Mouse (Mus musculus): ENCODE data around the gene C530008M17Rik. TPM values are rescaled to one million over a fixed set of nuclear protein-coding genes. Genes with fewer than 3 reads are reported as not detected.
A peak's percentile ranks its signal among the peaks of the same experiment; 100 is the strongest.

C530008M17Rik gene
- polyA plus RNA-seq, 1 experiment from 2014 or later: 21.6 TPM

DNA sequence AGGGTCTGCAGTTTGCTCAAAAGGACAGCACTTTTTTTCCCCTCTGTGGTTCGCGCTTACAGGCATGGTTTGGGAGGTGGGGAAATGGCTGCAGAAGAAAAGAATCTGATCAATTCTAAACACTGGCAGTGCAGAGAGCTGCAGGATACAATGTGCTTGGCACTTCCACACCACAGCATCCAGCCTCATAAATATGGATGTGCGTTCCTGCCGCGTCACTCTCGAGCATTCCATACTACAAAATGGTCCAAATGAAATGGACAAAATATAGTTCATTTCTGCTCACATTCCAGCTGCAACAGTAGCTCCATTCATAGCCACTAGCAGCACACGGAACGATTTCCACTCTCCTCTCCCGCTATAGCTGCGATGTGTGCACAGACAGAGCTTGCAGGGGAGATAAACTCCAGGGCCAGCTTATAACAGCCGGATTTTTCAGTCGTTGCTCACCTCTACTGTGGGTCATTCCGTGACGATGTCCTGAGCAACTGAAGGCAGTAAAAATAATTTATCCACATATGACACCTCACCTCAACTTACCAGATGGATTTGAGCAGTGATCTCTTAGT, 188.4 kb downstream of the C530008M17Rik start:
- no peaks in the 10 kb centered on the region for H3K27me3 ChIP-seq (ENCODE audit: control insufficient read depth, insufficient read depth, low read length)
- H3K4me3 ChIP-seq (ENCODE audit: low read depth, low read length): no peak overlapping the region
- no peaks in the 10 kb centered on the region for H3K36me3 ChIP-seq (ENCODE audit: control insufficient read depth, insufficient read depth, low read length)
- no peaks in the 10 kb centered on the region for H3K9me3 ChIP-seq (ENCODE audit: control insufficient read depth, low read depth, low read length)
- H3K9ac ChIP-seq (replicated peaks; ENCODE audit: low read depth, low read length): no peak overlapping the region
- WGBS: 61% methylated on average over 14 of the region's 14 CpGs
- ATAC-seq (ENCODE audit: insufficient number of reproducible peaks, insufficient read depth, low FRiP score, low read depth): no peak
- no peak overlapping the region for H3K4me2 ChIP-seq (replicated peaks; ENCODE audit: low read depth, low read length)
- 0 out of 2 replicates have a peak, but pooled peaks cover 5% of the 10 kb centered on the region for H3K4me1 ChIP-seq (ENCODE audit: control insufficient read depth, insufficient read depth, low read length)
- no peak overlapping the region for H3K27ac ChIP-seq (ENCODE audit: low read length)

DNA sequence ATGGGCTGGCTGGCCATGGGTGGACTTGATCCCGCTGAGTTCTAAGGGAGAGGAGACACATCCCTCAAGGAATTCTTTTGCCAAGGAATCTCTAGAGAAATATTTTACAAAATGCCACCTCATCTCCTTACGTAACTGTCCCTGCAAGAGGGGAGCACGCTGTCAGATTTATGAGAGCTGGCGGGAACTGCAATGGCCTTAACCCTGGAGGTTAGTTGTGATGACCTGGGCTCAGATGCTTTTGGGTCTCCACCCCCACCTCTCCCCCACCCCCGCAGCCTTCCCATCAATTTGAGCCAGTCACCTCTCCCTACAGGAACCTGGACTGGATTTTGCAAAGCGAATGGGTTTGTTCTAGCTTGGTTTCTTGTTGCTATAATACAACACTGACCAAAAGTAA, 190.8 kb downstream of the C530008M17Rik start:
- 87% methylated on average over 6 of the region's 6 CpGs for WGBS
- Histone ChIP-seq H3K4me3 (ENCODE audit: low read depth, low read length) (no peak overlapping the region), H3K4me2 (replicated peaks; ENCODE audit: low read depth, low read length) (no peak overlapping the region), H3K27me3 (ENCODE audit: control insufficient read depth, insufficient read depth, low read length) (no peaks in the 10 kb centered on the region), H3K27ac (ENCODE audit: low read length) (no peak overlapping the region), H3K4me1 (ENCODE audit: control insufficient read depth, insufficient read depth, low read length) (0 out of 2 replicates have a peak, but pooled peaks cover 5% of the 10 kb centered on the region), H3K9ac (replicated peaks; ENCODE audit: low read depth, low read length) (no peak overlapping the region), H3K36me3 (ENCODE audit: control insufficient read depth, insufficient read depth, low read length) (no peaks in the 10 kb centered on the region), H3K9me3 (ENCODE audit: control insufficient read depth, low read depth, low read length) (no peaks in the 10 kb centered on the region)
- ATAC-seq (ENCODE audit: insufficient number of reproducible peaks, insufficient read depth, low FRiP score, low read depth): no peak

DNA sequence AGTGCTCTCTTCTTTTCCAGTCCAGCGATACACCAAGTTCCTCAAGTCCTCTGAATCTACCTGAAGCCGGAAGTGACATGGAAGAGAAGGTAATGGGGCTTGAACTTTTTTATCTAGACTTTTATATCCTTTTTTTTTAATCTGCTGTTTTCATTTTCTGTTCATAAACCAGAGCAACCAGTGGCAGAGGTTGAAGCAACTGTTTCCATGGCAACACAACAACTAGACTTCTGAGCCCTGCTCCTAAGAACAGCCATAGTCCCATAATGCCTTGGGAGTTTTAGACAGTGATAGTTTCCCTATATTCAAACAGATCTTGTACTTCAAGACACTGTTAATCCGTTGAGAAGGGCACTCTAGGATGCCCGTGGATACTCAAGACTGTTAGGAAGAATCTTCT, 195.0 kb downstream of the C530008M17Rik start:
- H3K27me3 ChIP-seq (ENCODE audit: control insufficient read depth, insufficient read depth, low read length): 0 out of 2 replicates have a peak, but pooled peaks cover 5% of the 10 kb centered on the region
- no peaks in the 10 kb centered on the region for H3K4me1 ChIP-seq (ENCODE audit: control insufficient read depth, insufficient read depth, low read length)
- WGBS: 71% methylated on average over 4 of the region's 4 CpGs
- H3K36me3 ChIP-seq (ENCODE audit: control insufficient read depth, insufficient read depth, low read length): no peaks in the 10 kb centered on the region
- H3K9me3 ChIP-seq (ENCODE audit: control insufficient read depth, low read depth, low read length): no peaks in the 10 kb centered on the region
- H3K4me2 ChIP-seq (replicated peaks; ENCODE audit: low read depth, low read length): no peak overlapping the region
- H3K27ac ChIP-seq (ENCODE audit: low read length): no peak overlapping the region
- H3K9ac ChIP-seq (replicated peaks; ENCODE audit: low read depth, low read length): no peak overlapping the region
- no peak for ATAC-seq (ENCODE audit: insufficient number of reproducible peaks, insufficient read depth, low FRiP score, low read depth)
- no peak overlapping the region for H3K4me3 ChIP-seq (ENCODE audit: low read depth, low read length)

DNA sequence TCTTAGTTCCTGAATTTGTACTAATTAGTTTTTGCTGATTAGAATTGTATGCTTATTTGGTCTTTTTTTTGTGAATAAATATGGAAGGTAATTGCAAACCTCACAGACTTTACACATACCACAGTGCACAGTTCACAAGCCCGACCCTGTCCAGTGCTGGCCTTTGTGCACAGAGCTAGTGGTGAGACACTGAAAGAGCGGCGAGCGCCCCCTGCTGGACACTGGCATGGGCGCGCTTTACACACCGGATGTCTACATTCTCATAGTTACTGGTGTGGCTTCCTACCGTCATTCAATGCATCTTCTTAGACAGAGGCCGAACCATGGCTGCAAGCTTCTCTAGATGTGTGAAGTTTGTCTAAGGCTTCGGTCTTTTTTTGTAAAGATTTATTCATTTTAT, 197.2 kb downstream of the C530008M17Rik start:
- Histone ChIP-seq H3K36me3 (ENCODE audit: control insufficient read depth, insufficient read depth, low read length) (no peaks in the 10 kb centered on the region), H3K4me2 (replicated peaks; ENCODE audit: low read depth, low read length) (no peak overlapping the region), H3K27ac (ENCODE audit: low read length) (no peak overlapping the region), H3K9ac (replicated peaks; ENCODE audit: low read depth, low read length) (no peak overlapping the region), H3K4me1 (ENCODE audit: control insufficient read depth, insufficient read depth, low read length) (no peaks in the 10 kb centered on the region), H3K9me3 (ENCODE audit: control insufficient read depth, low read depth, low read length) (no peaks in the 10 kb centered on the region), H3K27me3 (ENCODE audit: control insufficient read depth, insufficient read depth, low read length) (peaks cover 11% of the 10 kb centered on the region; the same call in 1 of the 2 replicates), H3K4me3 (ENCODE audit: low read depth, low read length) (no peak overlapping the region)
- peak; percentile 75 for ATAC-seq (ENCODE audit: insufficient number of reproducible peaks, insufficient read depth, low FRiP score, low read depth)
- WGBS: 21% methylated on average over 10 of the region's 10 CpGs

DNA sequence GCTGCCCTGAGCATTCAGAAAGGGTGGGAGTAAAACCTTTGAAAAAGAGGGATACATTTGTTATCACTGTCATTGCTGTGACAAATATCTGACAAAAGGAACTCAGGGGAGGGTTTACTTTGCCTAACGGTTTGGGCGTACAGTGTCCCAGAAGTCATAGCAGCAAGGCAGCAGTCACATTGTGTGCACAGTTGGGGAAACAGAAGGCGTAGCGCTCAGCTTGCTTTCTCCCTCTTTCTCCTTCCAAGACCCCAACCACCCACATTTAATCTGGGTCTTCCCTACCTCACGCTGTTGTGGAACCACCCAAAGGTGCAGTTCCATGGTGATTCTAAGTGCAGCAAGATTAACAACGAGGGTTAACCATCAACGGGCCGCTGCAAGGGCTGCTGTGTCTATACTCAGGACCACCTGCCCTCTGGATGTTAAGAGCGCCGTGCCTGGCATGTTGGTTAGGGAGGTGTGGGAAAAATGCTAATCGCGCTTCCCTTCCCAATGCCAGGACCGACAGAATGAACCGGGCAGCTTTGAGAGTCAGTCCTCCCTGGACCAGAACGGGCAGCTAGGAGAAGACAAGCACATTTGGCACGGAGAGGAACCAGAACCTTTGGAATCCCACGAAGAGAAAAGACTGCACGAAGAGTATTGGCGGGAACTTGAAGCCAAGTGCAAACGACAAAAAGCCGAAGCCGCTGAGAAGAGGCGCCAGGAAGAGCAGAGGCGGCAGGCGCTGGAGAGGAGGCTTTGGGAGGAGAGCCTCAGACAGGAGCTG, 199.7 kb downstream of the C530008M17Rik start:
- ATAC-seq (ENCODE audit: insufficient number of reproducible peaks, insufficient read depth, low FRiP score, low read depth): no peak
- H3K4me2 ChIP-seq (replicated peaks; ENCODE audit: low read depth, low read length): peak overlapping the region; percentile 62
- H3K36me3 ChIP-seq (ENCODE audit: control insufficient read depth, insufficient read depth, low read length): no peaks in the 10 kb centered on the region
- 25% methylated on average over 25 of the region's 25 CpGs for WGBS
- no peak overlapping the region for H3K9ac ChIP-seq (replicated peaks; ENCODE audit: low read depth, low read length)
- peak overlapping the region; percentile 37; the same call in 1 of the 2 replicates for H3K4me3 ChIP-seq (ENCODE audit: low read depth, low read length)
- peaks cover 11% of the 10 kb centered on the region; the same call in 1 of the 2 replicates for H3K27me3 ChIP-seq (ENCODE audit: control insufficient read depth, insufficient read depth, low read length)
- H3K27ac ChIP-seq (ENCODE audit: low read length): no peak overlapping the region
- H3K9me3 ChIP-seq (ENCODE audit: control insufficient read depth, low read depth, low read length): no peaks in the 10 kb centered on the region
- no peaks in the 10 kb centered on the region for H3K4me1 ChIP-seq (ENCODE audit: control insufficient read depth, insufficient read depth, low read length)

DNA sequence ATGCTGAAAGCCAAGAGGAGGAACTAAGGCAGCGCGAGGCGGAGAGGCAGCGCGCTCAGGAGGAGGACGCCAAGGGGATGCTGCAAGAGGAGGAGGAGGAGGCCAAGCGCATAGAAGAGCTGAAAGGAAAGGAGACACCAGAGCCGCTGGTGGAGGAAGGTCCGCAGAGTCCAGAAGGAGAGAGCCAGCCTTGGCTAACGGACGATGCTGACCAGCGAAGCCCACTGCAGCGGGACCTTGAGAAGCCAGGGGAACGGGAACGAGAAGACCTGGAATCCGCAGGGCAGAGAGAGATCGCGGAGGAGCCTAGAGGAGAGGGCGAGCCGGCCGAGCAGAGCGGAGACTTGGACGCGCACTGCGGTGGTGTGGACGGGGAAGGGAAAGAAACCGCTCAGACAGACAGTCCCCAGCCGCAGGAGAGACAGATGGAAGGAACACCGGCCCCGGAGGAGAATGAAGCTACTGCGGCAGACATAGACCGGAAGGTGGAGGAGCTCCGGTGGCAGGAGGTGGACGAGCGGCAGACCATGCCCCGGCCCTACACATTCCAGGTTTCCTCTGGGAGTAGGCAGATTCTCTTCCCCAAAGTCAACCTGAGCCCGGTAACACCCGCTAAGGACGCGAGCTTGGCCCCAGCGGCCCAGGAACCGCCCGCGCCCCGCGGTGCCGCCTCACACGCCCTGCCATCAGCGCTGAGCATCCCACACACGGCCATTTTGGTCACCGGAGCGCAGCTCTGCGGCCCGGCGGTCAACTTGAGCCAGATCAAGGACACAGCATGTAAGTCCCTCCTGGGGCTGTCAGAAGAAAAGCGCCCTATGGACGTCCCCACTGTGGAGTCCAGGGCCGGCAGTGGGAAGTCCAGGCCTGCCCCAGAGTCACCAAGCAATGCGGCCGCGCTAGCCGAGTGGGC, 201.0 kb downstream of the C530008M17Rik start:
- H3K36me3 ChIP-seq (ENCODE audit: control insufficient read depth, insufficient read depth, low read length): no peaks in the 10 kb centered on the region
- no peaks in the 10 kb centered on the region for H3K4me1 ChIP-seq (ENCODE audit: control insufficient read depth, insufficient read depth, low read length)
- 25% methylated on average over 55 of the region's 62 CpGs for WGBS
- no peak for ATAC-seq (ENCODE audit: insufficient number of reproducible peaks, insufficient read depth, low FRiP score, low read depth)
- no peaks in the 10 kb centered on the region for H3K9me3 ChIP-seq (ENCODE audit: control insufficient read depth, low read depth, low read length)
- no peak overlapping the region for H3K27ac ChIP-seq (ENCODE audit: low read length)
- H3K27me3 ChIP-seq (ENCODE audit: control insufficient read depth, insufficient read depth, low read length): peaks cover 11% of the 10 kb centered on the region; the same call in 1 of the 2 replicates
- H3K4me3 ChIP-seq (ENCODE audit: low read depth, low read length): peak overlapping the region; percentile 37
- peak overlapping the region; percentile 62 for H3K4me2 ChIP-seq (replicated peaks; ENCODE audit: low read depth, low read length)
- H3K9ac ChIP-seq (replicated peaks; ENCODE audit: low read depth, low read length): 0 out of 2 replicates have a peak overlapping the region, but pooled peaks have one; percentile 28

DNA sequence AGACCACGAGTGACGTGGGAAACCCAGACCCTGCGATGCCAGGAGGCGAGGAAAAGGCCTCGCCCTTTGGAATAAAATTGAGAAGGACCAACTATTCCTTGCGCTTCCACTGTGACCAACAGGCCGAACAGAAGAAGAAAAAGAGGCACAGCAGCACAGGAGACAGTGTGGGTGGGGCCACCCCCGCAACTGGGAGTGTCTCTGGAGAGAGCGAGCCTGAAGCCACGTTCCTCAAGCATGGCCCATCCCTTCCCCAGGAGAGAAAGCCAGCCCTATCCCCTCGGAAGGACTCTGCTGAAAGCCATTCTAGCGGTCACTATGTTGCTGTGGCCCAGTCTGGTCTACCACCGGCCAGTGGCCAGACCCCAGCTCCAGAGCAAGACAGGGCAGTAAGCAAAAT, 202.1 kb downstream of the C530008M17Rik start:
- H3K4me3 ChIP-seq (ENCODE audit: low read depth, low read length): peak overlapping the region; percentile 37; the same call in 1 of the 2 replicates

DNA sequence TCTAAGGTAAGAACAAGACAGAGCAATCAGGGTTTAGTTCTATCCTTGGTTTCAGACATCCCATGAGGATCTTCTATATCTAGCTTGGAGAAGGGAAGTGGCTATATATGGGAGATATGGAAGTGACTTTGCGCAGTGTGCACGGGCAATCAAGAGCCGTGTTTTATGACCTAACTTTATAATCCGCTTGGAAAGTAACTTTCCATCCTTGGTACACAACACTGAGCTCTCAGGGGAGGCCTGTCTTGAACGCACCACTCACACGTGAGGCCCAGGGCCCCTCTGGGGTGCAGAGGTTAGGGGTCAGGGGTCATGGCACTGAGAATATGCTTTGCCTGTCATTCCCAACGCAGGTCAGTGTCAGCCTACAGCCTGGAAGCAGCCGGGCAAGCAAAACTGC, 210.5 kb downstream of the C530008M17Rik start:
- 65% methylated on average over 8 of the region's 8 CpGs for WGBS
- Histone ChIP-seq H3K9ac (replicated peaks; ENCODE audit: low read depth, low read length) (no peak overlapping the region), H3K27ac (ENCODE audit: low read length) (no peak overlapping the region), H3K4me1 (ENCODE audit: control insufficient read depth, insufficient read depth, low read length) (no peaks in the 10 kb centered on the region), H3K27me3 (ENCODE audit: control insufficient read depth, insufficient read depth, low read length) (no peaks in the 10 kb centered on the region), H3K4me3 (ENCODE audit: low read depth, low read length) (no peak overlapping the region), H3K9me3 (ENCODE audit: control insufficient read depth, low read depth, low read length) (no peaks in the 10 kb centered on the region), H3K4me2 (replicated peaks; ENCODE audit: low read depth, low read length) (no peak overlapping the region), H3K36me3 (ENCODE audit: control insufficient read depth, insufficient read depth, low read length) (no peaks in the 10 kb centered on the region; the same call in 1 of the 2 replicates)
- ATAC-seq (ENCODE audit: insufficient number of reproducible peaks, insufficient read depth, low FRiP score, low read depth): no peak

More for the DNA sequence above, 202.1 kb downstream of the C530008M17Rik start:
- ATAC-seq (ENCODE audit: insufficient number of reproducible peaks, insufficient read depth, low FRiP score, low read depth): no peak; the same call in 1 of the 2 replicates
- no peak overlapping the region for H3K9ac ChIP-seq (replicated peaks; ENCODE audit: low read depth, low read length)
- 73% methylated on average over 13 of the region's 13 CpGs for WGBS
- peak overlapping the region; percentile 44; the same call in 1 of the 2 replicates for H3K27ac ChIP-seq (ENCODE audit: low read length)
- H3K4me2 ChIP-seq (replicated peaks; ENCODE audit: low read depth, low read length): peak overlapping the region; percentile 62
- H3K4me1 ChIP-seq (ENCODE audit: control insufficient read depth, insufficient read depth, low read length): no peaks in the 10 kb centered on the region
- H3K36me3 ChIP-seq (ENCODE audit: control insufficient read depth, insufficient read depth, low read length): no peaks in the 10 kb centered on the region
- H3K9me3 ChIP-seq (ENCODE audit: control insufficient read depth, low read depth, low read length): no peaks in the 10 kb centered on the region
- peaks cover 11% of the 10 kb centered on the region; the same call in 1 of the 2 replicates for H3K27me3 ChIP-seq (ENCODE audit: control insufficient read depth, insufficient read depth, low read length)

Data from stomach, embryonic 14.5 days (tissue).